Mouse (Mus musculus): ENCODE data around the gene Mdfic. TPM values are rescaled to one million over a fixed set of nuclear protein-coding genes. Genes with fewer than 3 reads are reported as not detected.
"Not testable (repeated sequence)": the region's sequence is repeated elsewhere in the genome, so short reads cannot be mapped to it uniquely, and the experiment has no call there.

Gene Mdfic
- 10 to 100 TPM; 14.4 to 17.5 (median 15.6) TPM for total RNA-seq (2022)

DNA sequence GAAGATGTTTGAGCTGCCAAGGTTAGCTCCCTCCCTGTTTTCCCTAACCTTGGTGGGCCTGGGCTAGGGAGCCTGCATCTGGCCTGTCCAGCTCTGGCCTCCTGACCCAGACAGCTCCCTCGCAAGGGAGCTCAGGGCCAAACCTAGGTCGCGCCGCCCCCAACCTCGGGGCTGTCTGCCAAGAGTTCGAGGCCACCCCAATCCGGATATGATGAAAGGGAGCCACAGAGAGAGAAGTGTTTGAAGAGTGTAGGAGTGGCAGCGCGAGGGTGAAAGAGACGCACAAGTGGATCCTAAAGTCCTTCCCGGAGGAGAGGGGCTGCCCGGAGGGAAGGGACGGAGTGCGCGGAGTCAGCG is at the start of gene Mdfic:
Gene Mdfic, plus strand, starts transcription at position 201 of the 357 bp plus-strand sequence.
- peak; percentile 80 for DNase-seq (ENCODE audit: low spot score)

- DNase-seq (ENCODE audit: low spot score), result no peak
Observed at GRCm38 (mm10) chr6:15671364-15671763, 49.1 kb upstream of the Mdfic start.

DNA sequence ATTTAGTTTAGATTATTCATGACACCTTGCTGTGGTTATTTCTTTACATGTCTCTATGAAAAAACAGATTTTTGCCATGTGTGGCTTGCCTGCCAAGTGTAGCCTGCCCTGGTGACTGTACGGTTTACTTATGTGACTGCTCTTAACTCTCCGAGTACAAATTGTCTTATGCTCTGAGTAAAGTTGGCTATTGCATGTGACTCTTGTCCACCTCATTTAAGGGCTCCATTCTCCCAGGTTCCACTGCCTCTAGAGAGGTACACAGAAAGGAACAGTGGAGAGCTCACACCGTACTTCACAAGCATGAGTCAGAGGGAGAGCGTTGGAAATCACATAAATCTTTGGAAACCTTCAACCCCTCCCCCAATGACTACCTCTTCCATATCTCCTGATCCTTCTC is 10.4 kb upstream of the Mdfic start:
- no peak for DNase-seq (ENCODE audit: low spot score)

GRCm38 (mm10) chr6:15710706-15711105 is 9.8 kb upstream of the Mdfic start:
- no peak for DNase-seq (ENCODE audit: low spot score)

DNA sequence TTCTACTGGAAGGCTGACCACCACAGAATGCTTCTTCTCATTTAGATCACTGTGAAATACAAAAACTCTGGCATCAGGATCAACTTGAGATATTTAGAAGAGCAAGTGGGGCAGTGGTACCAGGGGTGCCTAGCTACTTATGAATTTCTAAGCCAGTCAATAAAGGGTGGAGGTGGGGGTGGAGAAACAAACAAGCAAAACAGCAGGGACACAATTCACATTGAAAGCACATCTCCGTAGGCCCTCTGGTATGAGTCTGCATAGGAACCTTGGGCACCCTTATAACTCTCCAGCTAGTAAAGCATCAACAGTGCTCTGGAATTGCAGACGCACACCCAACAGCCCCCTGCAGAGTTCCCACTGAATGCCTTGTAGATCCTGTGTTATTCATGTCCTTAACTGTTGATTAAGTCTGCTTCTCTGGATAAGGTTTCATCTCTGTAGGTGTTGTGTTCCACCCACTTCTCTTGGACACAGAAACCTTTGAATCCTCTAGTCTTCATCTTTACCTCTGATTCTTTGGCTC is 7.5 kb upstream of the Mdfic start:
- DNase-seq (ENCODE audit: low spot score), result no peak

DNA sequence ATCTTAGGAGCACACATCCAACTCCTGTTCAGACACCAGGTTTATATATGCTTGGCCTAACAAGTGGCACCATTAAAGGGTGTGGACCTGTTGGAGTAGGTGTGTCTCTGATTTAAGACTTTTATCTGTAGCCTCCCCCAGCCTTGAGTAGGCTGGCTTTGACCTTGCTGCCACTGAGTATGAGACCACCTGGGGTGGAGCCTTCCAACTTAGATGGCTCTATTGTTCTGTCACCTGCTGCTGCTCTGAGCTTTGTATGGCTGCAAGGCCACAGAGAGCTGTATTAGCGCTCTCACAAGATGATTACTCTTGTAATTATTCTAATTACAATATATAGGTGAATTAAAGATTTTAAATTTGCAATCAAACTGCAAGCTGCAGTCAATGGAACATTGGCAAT is 6.4 kb upstream of the Mdfic start:
- not testable (repeated sequence) for DNase-seq (ENCODE audit: low spot score)

GRCm38 (mm10) chr6:15714996-15715844 is 5.2 kb upstream of the Mdfic start:
- no peak for DNase-seq (ENCODE audit: low spot score)

- no peak for DNase-seq (ENCODE audit: low spot score)
Observed at GRCm38 (mm10) chr6:15719919-15720318, 542 bp upstream of the Mdfic start.

GRCm38 (mm10) chr6:15720818-15721715 is 606 bp downstream of the Mdfic start:
- DNase-seq (ENCODE audit: low spot score), result peak; percentile 77

GRCm38 (mm10) chr6:15721716-15722031 is 1.2 kb downstream of the Mdfic start:
- no peak for DNase-seq (ENCODE audit: low spot score)

- not testable (repeated sequence) for DNase-seq (ENCODE audit: low spot score)
Observed at GRCm38 (mm10) chr6:15722631-15723030, 2.2 kb downstream of the Mdfic start.

DNA sequence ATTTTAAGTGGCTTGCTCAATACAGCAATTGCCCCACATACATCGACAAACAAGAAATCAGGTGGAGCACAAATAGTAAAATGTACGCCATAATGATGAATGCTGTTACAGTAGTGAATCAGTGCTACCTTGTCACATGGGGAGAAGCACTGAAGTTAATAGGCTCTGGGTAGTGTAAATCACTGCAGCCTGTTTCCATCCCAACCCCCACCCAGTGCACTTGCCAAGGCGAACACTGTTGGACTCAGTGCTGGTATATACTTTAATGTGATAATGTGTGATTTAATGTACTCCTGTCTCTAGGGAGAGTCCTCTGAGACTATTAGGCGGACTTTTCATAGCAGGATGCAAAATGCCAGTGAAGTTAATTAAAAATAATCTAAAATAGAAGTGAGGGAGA is 3.8 kb downstream of the Mdfic start:
- DNase-seq (ENCODE audit: low spot score), result no peak

DNA sequence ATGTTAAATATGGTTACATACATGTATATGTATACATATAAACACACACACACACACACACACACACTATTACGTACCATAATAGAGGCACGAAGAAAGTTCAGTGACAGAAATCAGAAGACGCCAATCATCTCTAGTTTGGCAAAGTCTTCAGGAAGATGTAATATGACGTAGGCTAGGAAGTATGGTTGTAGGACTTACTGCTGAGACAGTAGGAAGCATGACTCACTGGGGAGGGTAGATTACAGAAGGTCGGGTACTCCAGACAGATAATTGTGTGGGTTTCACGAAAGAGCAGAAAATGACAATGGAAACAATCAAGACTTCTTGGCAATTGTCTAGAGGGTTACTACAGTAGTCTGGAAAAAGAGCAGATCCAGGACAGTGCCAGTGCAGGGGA is 6.0 kb downstream of the Mdfic start:
- DNase-seq (ENCODE audit: low spot score), result no peak

GRCm38 (mm10) chr6:15727681-15728410 is 7.4 kb downstream of the Mdfic start:
- no peak for DNase-seq (ENCODE audit: low spot score)

DNA sequence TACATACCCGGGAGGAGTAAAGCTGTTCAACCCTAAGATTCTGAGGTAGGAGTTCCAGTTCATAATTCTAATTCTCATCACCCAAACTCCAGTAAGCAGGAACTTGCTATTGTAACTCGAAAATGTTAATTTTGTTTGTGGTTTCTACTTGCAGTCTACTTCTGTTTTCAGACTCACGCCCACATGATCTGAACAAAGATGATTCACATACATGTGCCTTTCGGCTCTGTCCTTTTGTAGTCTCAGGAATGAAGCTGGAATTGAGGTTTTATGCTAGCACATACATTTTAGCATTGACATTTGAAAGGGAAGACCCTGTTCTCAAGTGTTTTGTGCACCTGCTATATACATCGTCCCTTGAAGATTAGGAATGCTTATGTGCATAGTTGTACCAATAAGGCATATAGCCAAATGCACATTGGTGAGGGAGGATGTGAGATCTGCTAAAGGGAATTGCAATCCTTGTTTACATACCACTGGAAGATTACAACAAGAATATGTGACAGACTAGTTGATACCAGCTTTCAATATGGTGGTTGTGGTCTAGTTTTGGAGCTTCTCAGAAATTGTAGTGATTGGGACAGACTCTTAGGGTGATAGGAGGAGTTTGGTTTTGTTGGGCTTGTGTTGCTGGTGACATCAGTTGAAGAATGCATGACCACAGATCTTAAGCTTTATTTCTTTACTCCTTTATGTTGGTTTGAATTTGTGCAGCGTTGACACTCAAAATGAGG is 8.6 kb downstream of the Mdfic start:
- DNase-seq (ENCODE audit: low spot score), result no peak

GRCm38 (mm10) chr6:15730258-15730657 is 9.8 kb downstream of the Mdfic start:
- no peak for DNase-seq (ENCODE audit: low spot score)

DNA sequence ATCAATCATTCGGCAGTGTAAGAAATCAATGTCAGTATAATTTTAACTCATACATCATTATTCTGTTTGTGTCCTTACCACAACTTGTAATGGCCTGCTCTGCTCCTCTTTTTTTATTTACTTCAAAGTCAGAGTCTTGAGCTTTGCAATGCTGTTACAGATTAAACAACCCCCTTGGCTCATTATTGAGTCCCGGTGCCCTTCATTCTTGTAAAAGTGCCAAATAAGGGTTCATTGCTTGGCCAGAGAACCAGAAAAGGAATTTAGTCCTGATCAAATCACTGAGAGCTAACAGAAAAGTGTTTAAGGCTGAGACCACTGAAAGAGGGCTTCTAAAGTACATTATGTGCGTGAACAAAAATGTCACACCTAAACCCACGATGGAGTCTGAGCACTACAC is 10.2 kb downstream of the Mdfic start:
- DNase-seq (ENCODE audit: low spot score), result no peak

GRCm38 (mm10) chr6:15731452-15731851 is 11.0 kb downstream of the Mdfic start:
- no peak for DNase-seq (ENCODE audit: low spot score)

DNA sequence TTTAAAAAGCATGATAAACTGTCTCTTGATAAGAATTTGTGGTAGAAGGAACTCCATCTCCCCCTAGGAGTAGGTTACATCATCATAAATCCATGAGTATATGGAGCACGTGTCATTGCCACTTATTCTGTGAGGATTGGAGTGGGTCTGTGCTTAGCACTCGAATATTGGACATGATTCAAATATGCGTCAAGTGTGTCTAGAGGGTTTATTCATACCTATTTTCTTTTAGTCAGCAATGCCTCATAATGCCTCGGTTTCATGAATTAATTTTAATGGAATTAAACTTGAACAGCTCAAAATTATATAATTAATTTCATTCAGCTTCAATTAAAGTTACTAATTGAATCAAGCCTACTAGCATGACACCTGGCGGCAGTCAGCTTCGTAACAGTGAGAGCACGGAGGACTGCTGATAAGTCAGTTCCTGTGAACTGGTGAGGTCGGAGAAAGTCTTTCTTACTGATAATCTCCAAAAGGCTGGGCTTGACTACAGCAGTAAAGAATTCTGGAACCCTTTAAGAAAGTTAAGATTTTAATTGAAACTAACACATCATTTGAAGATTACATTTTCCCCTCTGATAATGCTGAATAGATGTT is 17.0 kb downstream of the Mdfic start:
- no peak for DNase-seq (ENCODE audit: low spot score)

DNA sequence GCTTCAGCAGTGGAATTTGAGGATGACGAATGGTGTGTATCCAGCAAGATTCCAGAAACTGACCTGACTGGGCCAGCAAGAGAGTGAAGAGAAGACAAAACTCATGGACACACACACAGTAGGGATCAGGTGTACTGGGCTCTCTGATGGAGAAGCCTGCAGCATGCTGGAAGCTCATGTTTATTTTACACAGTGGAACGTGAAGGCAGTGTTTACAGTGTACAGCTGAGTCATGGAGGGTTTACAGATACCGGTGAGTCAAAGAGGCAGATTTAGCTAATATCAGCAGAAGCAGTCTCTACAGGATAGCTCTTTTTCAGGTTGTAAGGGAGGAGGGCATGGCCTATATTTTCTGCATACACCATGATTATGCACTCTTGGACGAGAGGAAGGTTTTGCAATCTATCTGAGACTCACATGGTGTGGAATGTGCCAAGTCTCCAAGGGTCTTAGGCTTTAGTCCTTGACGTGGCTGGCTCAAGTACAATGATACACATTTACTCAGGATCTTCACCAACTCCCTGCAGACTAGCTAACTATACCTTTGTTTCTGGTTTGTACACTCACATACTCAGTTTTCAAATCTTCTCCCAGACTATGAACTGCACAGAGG is 18.0 kb downstream of the Mdfic start:
- no peak for DNase-seq (ENCODE audit: low spot score)

Measured in heart, adult 8-10 months (tissue).